Mouse (Mus musculus) embryonic facial prominence, embryonic 15.5 days (tissue): Measurements from ENCODE around the gene Hdac9. TPM values are rescaled to one million over a fixed set of nuclear protein-coding genes. Genes with fewer than 3 reads are reported as not detected.
A peak's percentile ranks its signal among the peaks of the same experiment; 100 is the strongest.

Experiments used
- ATAC-seq: fragments of 200-750 bp; cut with Nextera tagmentation; 2 replicates; pipeline ENCODE4 v1.8.0; 2017; ENCODE audit warnings: low read depth, moderate TSS enrichment; ENCODE audit not compliant: insufficient number of reproducible peaks, low FRiP score, low TSS enrichment
- H3K27ac ChIP-seq: fragments of 300-500 bp; sonication (generic); replicated peaks from 2 replicates; pipeline ENCODE4 v1.5.1; 2015; ENCODE audit warnings: mild to moderate bottlenecking, inconsistent platforms
- H3K27me3 ChIP-seq: fragments of 300-500 bp; sonication (generic); 2 replicates; pipeline ENCODE4 v1.6.1; 2015; ENCODE audit warnings: inconsistent platforms
- H3K36me3 ChIP-seq: fragments of 300-500 bp; sonication (generic); 2 replicates; pipeline ENCODE4 v1.6.1; 2015; ENCODE audit warnings: mild to moderate bottlenecking, inconsistent platforms
- H3K4me1 ChIP-seq: fragments of 300-500 bp; sonication (generic); 2 replicates; pipeline ENCODE4 v1.6.1; 2015; ENCODE audit warnings: inconsistent platforms
- H3K4me2 ChIP-seq: fragments of 300-500 bp; sonication (generic); replicated peaks from 2 replicates; pipeline ENCODE4 v1.6.1; 2015; ENCODE audit warnings: mild to moderate bottlenecking, inconsistent platforms
- H3K4me3 ChIP-seq: fragments of 300-500 bp; sonication (generic); replicated peaks from 2 replicates; pipeline ENCODE4 v1.5.1; 2015; ENCODE audit warnings: mild to moderate bottlenecking, inconsistent platforms
- H3K9ac ChIP-seq: fragments of 300-500 bp; sonication (generic); 2 replicates; pipeline ENCODE4 v1.6.1; 2015; ENCODE audit warnings: inconsistent platforms
- H3K9me3 ChIP-seq: fragments of 300-500 bp; sonication (generic); replicated peaks from 2 replicates; pipeline ENCODE4 v1.6.1; 2016; ENCODE audit warnings: inconsistent platforms
- WGBS: fragments of 180-500 bp; shearing (Covaris S2); methylation state at CpG from one replicate; pipeline ENCODE4 v1.1.7; 2015; 5-methylcytosine and 5-hydroxymethylcytosine counted together
- polyA plus RNA-seq: library from polyadenylated mRNA; unstranded; fragments of >200 nt; fragmentation: Nextera tagmentation; extraction: Ambion mirVana; gene quantifications from 2 replicates; pipeline ENCODE4 v1.2.1, GENCODE M21; 2015

The Hdac9 gene
- polyA plus RNA-seq, 1 experiment from 2014 or later, result 7.4 TPM

DNA sequence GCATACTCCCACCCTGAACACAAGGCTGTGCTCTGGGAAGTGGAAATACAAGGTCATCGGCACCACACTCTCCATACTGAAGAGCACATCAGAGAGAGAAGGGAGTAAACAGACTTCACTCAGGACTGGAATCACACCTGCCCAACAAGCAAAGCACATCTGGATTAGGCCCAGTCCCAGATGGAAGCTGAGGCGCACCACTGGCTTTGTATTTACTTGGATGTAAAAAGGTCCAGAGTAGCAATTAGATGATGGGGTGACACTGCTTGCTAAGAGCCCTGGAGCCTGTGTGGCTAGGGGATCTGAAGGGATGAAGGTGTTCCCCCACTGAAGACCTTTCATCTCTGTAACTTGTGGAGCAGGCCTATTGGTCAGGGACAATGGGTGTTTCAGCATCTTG lies 698.3 kb downstream of the Hdac9 start:
- Histone ChIP-seq H3K9me3 (no peaks in the 10 kb centered on the region), H3K4me3 (no peak overlapping the region), H3K4me1 (peaks cover 14% of the 10 kb centered on the region; the same call in 1 of the 2 replicates), H3K27ac (no peak overlapping the region), H3K4me2 (no peak overlapping the region), H3K36me3 (no peaks in the 10 kb centered on the region), H3K9ac (no peak overlapping the region), H3K27me3 (no peaks in the 10 kb centered on the region)
- ATAC-seq, result no peak
- WGBS, result 87% methylated on average over 2 of the region's 2 CpGs

DNA sequence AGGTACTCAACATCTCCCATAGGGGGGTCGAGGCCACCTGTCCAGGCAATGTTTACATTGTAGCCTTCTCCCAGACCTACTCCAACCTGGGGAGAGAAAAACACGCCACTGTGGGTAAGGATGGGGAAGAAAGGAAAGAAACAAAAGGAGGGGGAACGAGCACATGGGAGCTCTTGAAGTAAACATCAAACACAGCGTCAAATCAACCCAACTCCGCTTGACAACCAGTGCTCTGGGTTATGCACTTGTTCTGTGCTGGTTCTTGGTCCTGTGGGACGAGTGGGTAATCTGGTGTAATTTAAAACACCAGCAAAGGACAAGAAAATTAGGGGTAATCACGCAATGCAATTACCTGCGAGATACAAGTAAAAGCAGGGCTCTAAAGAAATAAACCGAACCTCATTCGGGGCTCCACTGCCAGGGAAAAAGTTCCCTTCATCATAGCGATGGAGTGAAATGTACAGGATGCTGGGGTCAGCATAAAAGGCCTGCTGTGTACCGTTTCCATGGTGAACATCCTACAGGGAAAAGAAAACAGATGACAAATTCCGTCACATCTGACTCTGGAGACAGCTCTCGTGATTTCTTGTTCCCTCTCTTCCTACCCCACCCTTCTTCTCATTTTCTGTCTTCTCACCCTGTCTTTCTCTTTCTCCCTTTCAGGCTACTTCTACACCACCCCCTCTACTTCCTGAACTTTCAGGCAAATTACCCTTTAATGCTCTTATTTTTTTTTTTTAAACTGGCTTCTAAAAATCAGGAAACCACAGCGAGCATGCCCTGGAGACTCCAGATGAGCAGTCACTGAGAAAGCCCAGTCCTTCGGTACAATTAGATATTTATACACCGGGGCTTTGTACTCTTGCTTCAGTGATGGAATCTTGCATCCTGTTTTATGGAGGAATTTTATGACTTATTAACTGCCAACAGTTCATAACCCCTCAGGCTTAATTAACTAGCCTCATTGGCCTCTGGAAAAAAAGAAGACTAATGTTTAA lies 701.6 kb downstream of the Hdac9 start:
- Histone ChIP-seq H3K4me2 (peak overlapping the region; percentile 17; the same call in 1 of the 2 replicates), H3K4me3 (no peak overlapping the region), H3K27ac (no peak overlapping the region), H3K36me3 (no peaks in the 10 kb centered on the region), H3K9ac (no peak overlapping the region), H3K4me1 (peaks cover 7% of the 10 kb centered on the region; the same call in 1 of the 2 replicates), H3K9me3 (no peaks in the 10 kb centered on the region), H3K27me3 (no peaks in the 10 kb centered on the region)
- 23% methylated on average over 17 of the region's 17 CpGs for WGBS
- ATAC-seq, result no peak

DNA sequence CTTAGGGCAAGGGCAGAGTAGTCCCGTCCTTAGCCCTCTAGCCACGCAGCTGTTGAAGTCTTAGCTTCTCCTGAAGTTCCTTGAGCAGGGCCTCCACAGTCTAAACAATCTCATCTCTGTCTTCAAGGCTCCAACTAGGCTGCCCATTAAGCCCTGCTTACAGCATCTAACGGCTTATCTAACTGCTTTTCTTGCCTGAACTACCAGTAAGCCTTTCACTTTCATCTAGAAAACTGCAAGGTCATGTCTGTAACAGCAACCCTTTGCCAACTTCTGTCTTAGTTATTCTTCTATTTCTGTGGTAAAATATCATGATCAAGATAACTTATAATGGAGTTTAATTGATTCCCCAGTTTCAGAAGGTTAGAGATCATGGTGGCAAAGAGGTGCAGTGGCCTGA lies 704.7 kb downstream of the Hdac9 start:
- H3K4me2 ChIP-seq, result no peak overlapping the region
- H3K9me3 ChIP-seq, result no peaks in the 10 kb centered on the region
- ATAC-seq, result no peak
- no peaks in the 10 kb centered on the region for H3K36me3 ChIP-seq
- 65% methylated on average over 3 of the region's 3 CpGs for WGBS
- no peaks in the 10 kb centered on the region for H3K27me3 ChIP-seq
- H3K9ac ChIP-seq, result no peak overlapping the region
- no peak overlapping the region for H3K27ac ChIP-seq
- no peak overlapping the region for H3K4me3 ChIP-seq
- peaks cover 7% of the 10 kb centered on the region; the same call in 1 of the 2 replicates for H3K4me1 ChIP-seq

GRCm38 (mm10) chr12:34201471-34201870 lies 715.4 kb downstream of the Hdac9 start:
- Histone ChIP-seq H3K4me3 (no peak overlapping the region), H3K36me3 (no peaks in the 10 kb centered on the region), H3K9me3 (no peaks in the 10 kb centered on the region), H3K9ac (no peak overlapping the region), H3K4me2 (no peak overlapping the region), H3K27ac (peak overlapping the region; percentile 63; the same call in 1 of the 2 replicates), H3K27me3 (no peaks in the 10 kb centered on the region), H3K4me1 (peaks cover 6% of the 10 kb centered on the region)
- whole genome bisulfite sequencing, result 60% methylated on average over 3 of the region's 3 CpGs
- no peak for ATAC-seq

GRCm38 (mm10) chr12:34200030-34200446 lies 716.9 kb downstream of the Hdac9 start:
- Histone ChIP-seq H3K4me3 (no peak overlapping the region), H3K4me2 (no peak overlapping the region), H3K36me3 (no peaks in the 10 kb centered on the region), H3K9me3 (no peaks in the 10 kb centered on the region), H3K27ac (0 out of 2 replicates have a peak overlapping the region, but pooled peaks have one; percentile 29), H3K4me1 (peaks cover 6% of the 10 kb centered on the region), H3K27me3 (no peaks in the 10 kb centered on the region), H3K9ac (no peak overlapping the region)
- ATAC-seq, result no peak
- WGBS, result 19% methylated on average over 4 of the region's 4 CpGs

GRCm38 (mm10) chr12:34195155-34195828 lies 721.6 kb downstream of the Hdac9 start:
- Histone ChIP-seq H3K9ac (no peak overlapping the region), H3K9me3 (no peaks in the 10 kb centered on the region), H3K4me3 (no peak overlapping the region), H3K27me3 (no peaks in the 10 kb centered on the region), H3K4me2 (no peak overlapping the region), H3K36me3 (no peaks in the 10 kb centered on the region), H3K27ac (no peak overlapping the region), H3K4me1 (peaks cover 5% of the 10 kb centered on the region)
- no peak for ATAC-seq

GRCm38 (mm10) chr12:34194116-34194515 lies 722.8 kb downstream of the Hdac9 start:
- Histone ChIP-seq H3K4me2 (no peak overlapping the region), H3K36me3 (no peaks in the 10 kb centered on the region), H3K27me3 (no peaks in the 10 kb centered on the region), H3K9me3 (no peaks in the 10 kb centered on the region), H3K4me3 (no peak overlapping the region), H3K27ac (no peak overlapping the region), H3K9ac (no peak overlapping the region), H3K4me1 (no peaks in the 10 kb centered on the region)
- 86% methylated on average over 4 of the region's 4 CpGs for WGBS
- ATAC-seq, result no peak

DNA sequence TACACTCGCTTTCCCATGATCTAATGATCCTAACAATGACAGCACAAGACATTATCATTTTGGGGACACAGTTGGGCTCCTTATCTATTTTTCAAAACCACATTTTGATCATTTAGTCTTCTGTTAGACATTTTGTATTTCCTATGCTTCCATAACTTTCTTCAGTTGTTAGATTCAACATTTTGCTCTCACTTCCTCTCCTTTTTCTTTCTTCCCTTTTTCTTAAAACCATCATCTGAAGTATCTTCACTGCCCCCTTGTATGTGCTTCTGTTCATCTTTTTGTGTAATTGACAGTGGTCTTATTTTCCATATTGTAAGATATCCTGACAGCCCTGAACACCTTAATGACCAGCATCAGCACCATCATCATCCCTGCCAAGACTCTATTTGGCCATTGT lies 725.6 kb downstream of the Hdac9 start:
- WGBS, result 95% methylated on average over 1 of the region's 1 CpGs
- Histone ChIP-seq H3K9ac (no peak overlapping the region), H3K4me1 (no peaks in the 10 kb centered on the region), H3K36me3 (no peaks in the 10 kb centered on the region), H3K27ac (no peak overlapping the region), H3K4me2 (no peak overlapping the region), H3K4me3 (no peak overlapping the region), H3K27me3 (no peaks in the 10 kb centered on the region), H3K9me3 (no peaks in the 10 kb centered on the region)
- ATAC-seq, result no peak

DNA sequence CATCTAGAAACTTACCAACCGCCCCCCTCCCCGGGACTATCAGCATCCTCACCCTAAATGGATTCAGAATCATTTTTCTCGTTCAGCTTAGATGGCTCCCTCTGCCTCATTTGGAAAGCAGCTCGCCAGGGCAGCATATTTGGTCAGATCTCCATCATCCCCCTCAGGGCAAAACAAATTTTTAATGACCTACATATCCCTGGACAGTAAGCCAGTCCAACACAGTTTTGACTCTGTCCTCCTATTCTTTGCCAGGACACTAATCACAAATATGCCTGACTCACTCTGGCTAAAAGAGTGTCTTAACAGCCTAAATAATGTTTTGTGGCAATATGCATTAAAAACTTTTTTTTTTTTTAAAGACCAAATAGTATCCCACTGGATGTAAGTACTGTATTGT lies 738.0 kb downstream of the Hdac9 start:
- no peak for ATAC-seq
- no peaks in the 10 kb centered on the region for H3K4me1 ChIP-seq
- H3K9ac ChIP-seq, result no peak overlapping the region
- no peaks in the 10 kb centered on the region for H3K36me3 ChIP-seq
- no peak overlapping the region for H3K27ac ChIP-seq
- H3K27me3 ChIP-seq, result no peaks in the 10 kb centered on the region
- 75% methylated on average over 4 of the region's 4 CpGs for WGBS
- no peak overlapping the region for H3K4me3 ChIP-seq
- H3K4me2 ChIP-seq, result no peak overlapping the region
- no peaks in the 10 kb centered on the region for H3K9me3 ChIP-seq

GRCm38 (mm10) chr12:34176790-34177189 lies 740.1 kb downstream of the Hdac9 start:
- 81% methylated on average over 3 of the region's 3 CpGs for WGBS
- no peak overlapping the region for H3K9ac ChIP-seq

DNA sequence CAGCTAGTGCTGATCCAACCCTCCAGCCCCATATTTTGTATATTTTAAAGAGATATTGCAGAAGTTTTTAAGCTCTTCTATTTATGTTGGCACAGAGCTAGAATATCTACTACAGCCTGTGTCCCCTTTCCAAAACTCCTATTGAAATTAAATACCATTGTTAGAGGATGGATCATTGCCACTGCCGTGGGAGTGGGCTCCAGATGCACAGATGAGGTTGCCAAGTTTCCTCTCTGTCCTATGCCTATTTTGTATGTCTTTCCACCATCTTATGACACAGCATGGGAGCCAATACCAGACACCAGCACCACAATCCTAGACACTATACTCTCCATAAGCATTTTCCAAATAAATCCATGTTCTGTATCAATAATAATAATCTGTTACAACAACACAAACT lies 743.9 kb downstream of the Hdac9 start:
- no peak overlapping the region for H3K4me2 ChIP-seq
- H3K9me3 ChIP-seq, result no peaks in the 10 kb centered on the region
- H3K9ac ChIP-seq, result no peak overlapping the region
- H3K36me3 ChIP-seq, result no peaks in the 10 kb centered on the region
- H3K27ac ChIP-seq, result no peak overlapping the region
- 21% methylated on average over 1 of the region's 1 CpGs for WGBS
- H3K4me1 ChIP-seq, result peaks cover 5% of the 10 kb centered on the region
- H3K27me3 ChIP-seq, result no peaks in the 10 kb centered on the region
- H3K4me3 ChIP-seq, result no peak overlapping the region
- no peak for ATAC-seq

More at GRCm38 (mm10) chr12:34176790-34177189, 740.1 kb downstream of the Hdac9 start:
- H3K4me2 ChIP-seq, result no peak overlapping the region
- H3K4me1 ChIP-seq, result peaks cover 3% of the 10 kb centered on the region
- H3K4me3 ChIP-seq, result no peak overlapping the region
- no peaks in the 10 kb centered on the region for H3K27me3 ChIP-seq
- no peak for ATAC-seq
- no peaks in the 10 kb centered on the region for H3K36me3 ChIP-seq
- H3K27ac ChIP-seq, result no peak overlapping the region
- H3K9me3 ChIP-seq, result no peaks in the 10 kb centered on the region
